Mouse (Mus musculus) CD4-positive, CD25-positive, alpha-beta regulatory T cell, adult 4 months (primary cell): ENCODE results near the gene Ccdc60. TPM values are rescaled to one million over a fixed set of nuclear protein-coding genes. Genes with fewer than 3 reads are reported as not detected.
"Not testable (repeated sequence)": the region's sequence is repeated elsewhere in the genome, so short reads cannot be mapped to it uniquely, and the experiment has no call there.

Experiments used
- ATAC-seq: one replicate; pipeline ENCODE4 v1.8.0; 2017
- polyA plus RNA-seq, 2 experiments: library from polyadenylated mRNA; unstranded; fragments of 100-300 nt; shearing (Covaris generic); gene quantifications; one replicate each; pipeline ENCODE4 v1.2.1; 2017

Ccdc60 gene
- polyA plus RNA-seq, 2 experiments from 2014 or later, result 0.11 TPM; not detected in 1

GRCm38 (mm10) chr5:116191596-116191995 is 97.2 kb downstream of the Ccdc60 start:
- no peak for ATAC-seq

DNA sequence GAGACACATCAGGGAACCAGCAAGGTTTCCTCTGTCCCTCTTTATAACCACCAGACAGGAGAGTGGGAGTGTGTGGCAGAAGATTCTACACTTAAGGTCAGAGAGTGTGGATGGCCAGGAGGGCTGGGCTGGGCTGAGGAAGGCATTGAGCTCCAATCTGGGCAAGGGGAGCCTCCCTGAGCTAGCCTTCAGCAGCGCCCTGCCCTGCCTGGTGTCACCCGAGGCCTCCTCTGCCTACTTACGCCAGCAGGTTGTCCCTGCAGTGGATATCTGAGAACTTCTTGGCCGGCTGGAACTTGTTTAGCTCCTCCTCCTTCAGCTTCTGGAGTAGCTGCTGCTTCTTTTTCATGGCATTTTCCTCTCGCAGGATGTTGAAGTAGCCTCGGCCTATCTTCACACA is 99.0 kb downstream of the Ccdc60 start:
- ATAC-seq, result no peak

DNA sequence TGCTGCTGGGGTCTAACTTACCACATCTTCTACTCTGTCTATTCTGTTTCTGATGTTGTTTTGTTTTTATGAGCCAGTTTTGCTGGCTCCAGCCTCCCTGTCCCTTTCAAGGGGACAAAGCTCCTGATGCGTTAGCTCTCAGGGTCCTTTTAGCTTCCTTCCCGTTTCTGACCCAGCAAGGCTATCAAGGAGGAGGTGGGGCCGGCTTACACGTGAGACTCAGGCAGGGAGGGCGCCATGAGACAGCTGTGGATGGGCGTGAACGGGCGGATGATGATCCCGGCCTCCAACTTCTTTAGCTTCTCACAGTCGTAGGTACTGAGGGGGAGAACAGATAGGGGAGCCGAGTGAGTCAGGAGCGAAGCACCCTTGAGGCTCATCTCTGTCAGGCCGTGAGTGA is 108.2 kb downstream of the Ccdc60 start:
- no peak for ATAC-seq

GRCm38 (mm10) chr5:116171721-116172120 is 117.1 kb downstream of the Ccdc60 start:
- ATAC-seq, result no peak

DNA sequence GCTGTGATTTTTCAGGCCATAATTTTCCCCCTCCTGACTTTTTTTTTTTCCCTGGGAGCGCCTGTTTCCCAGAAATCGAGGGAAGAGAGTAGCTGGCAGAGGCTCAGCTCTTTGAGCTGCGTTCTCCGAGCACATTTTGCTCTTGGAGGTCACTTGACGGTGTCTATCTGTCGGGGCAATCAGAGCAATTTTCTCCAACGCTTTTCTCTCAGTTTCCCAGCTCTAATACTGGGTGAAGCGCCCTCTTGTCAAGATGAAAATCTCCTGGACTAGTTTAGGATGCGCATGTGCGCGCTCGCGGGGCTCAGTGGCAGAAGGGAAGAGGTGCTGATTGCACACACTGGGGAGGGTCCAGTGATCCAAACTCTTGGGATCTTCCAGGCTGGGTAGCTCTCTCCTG is 121.8 kb downstream of the Ccdc60 start:
- ATAC-seq, result no peak

DNA sequence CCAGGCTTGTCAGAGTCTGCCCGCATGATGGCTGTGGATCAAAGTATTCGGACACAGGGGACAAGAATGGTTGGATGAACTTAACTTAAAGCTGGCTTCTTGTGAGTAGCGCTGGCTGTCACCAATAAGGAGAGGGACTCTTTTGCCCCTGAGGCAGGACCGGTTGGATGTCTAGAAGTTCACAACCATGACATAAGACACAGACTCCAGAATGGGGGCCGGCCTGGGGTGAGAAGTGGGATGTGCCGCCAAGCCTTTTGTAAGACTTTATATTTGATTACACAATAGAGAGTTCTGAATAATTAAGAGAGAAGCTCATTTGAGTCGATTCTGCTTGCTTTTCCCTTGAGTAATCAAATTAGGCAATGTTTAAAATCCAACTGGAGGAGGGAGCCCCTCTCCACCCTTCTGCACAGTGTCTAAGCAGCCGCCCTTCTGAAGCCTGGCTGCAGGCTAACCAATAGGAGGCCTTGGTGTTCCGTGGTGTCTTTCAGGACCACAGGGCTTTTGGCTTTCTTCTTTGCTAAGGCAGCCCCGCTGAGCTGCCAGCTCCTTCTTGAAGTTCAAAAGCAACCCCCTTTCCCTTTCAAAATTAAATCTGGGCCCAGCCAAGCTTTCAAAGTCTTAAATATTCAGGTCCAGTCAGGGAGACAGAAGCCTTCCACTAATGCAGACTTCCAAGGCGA is 123.4 kb downstream of the Ccdc60 start:
- no peak for ATAC-seq

DNA sequence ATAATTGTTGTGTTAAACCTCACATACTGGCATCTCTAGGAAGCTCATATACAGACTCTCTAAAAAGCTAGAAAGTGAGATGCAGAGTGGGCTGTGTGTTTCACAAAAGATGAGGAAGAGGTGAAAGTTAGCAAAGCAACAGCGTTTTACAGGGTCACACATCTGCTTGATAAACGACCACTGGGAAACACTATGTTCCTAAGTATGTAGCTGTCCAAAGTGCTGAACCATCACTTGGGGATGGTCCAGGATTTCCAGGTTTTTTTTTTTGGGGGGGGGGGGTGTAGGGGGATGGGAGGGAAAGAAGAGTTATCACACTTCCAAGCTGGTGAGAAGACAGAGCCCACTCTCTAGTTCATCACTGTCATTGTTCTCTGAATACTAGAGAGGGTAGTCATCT is 134.0 kb downstream of the Ccdc60 start:
- no peak for ATAC-seq

GRCm38 (mm10) chr5:116146446-116146845 is 142.3 kb downstream of the Ccdc60 start:
- ATAC-seq, result not testable (repeated sequence)

DNA sequence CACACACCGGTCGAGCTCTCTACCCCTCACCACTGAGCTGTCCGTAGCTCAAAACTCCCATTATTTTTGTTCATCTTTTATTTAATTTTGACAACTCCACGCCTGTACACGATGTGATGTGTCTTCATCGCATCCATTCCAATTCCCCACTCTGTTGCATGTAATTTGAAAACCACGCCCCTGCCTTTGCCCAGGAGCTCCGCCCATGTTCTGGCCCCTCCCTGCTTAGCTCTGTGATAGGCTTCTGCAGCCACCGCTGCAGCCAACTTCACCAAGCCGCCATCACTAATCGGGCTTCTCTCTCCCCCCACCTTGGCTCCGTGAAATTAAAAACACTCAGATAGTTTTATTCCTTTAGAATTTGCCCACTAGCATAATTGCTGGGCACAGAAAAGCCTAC is 144.1 kb downstream of the Ccdc60 start:
- no peak for ATAC-seq

GRCm38 (mm10) chr5:116140682-116141081 is 148.1 kb downstream of the Ccdc60 start:
- ATAC-seq, result no peak

DNA sequence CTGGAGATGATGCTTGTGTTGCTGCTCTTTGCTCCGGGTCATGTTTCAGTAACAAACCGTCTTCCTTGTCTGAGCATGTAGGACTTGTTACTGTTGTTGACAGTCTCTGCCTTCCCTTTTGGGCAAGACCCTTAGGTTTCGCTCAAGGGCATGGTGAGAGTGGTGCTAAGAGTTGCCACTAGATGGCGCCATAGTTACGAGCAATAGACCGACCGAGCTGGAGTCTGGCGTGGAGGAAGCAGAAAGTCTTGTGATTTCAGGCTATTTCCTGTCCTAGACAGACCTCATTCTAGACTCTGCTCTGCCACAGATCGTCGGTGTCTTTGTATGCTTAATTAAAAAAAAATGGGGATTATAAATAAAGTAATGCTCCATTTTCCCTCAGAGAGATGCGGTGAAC is 165.4 kb downstream of the Ccdc60 start:
- peak; percentile 57 for ATAC-seq

GRCm38 (mm10) chr5:116116567-116116966 is 172.2 kb downstream of the Ccdc60 start:
- peak; percentile 65 for ATAC-seq

GRCm38 (mm10) chr5:116116110-116116509 is 172.7 kb downstream of the Ccdc60 start:
- ATAC-seq, result no peak

DNA sequence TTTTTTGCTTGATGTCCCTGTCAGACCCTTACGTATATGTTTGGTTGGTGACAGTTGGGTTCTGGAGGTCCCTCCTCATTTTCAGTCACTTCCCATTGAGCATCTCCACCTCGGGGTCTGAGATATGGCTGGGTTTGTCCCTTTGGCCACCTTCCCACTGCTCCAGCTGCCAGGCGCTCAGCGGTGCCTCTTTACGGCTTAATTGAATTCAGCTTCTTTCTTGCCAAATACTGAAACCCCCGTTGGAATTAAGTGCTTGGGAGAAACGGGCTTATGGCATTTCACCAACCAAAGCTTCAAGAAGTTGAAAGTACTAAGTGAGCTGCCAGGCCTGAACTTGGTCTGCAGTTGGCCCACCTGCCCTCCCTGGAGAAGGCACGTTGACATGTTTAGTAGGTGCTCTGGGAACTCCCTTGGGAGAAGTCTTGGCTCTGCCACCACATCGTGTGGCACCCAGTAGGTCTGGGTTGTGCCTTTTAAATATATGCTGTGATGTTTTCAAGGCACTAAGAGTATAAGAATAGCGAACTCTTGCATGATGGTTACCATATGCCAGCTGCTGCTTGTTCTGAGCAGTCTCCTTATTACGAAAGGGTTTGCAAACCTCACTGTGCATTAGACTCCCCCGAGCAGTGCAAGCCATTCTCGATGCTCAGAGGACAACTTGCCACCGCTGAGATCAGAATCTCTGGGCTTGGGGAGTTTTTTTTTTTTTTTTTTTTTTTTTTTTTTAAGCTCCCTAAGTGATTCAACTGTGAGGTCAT is 173.5 kb downstream of the Ccdc60 start:
- no peak for ATAC-seq

- no peak for ATAC-seq
These were observed 180.1 kb downstream of the Ccdc60 start for GRCm38 (mm10) chr5:116108651-116109050.

GRCm38 (mm10) chr5:116084231-116084630 is 204.6 kb downstream of the Ccdc60 start:
- no peak for ATAC-seq

GRCm38 (mm10) chr5:116083081-116083480 is 205.7 kb downstream of the Ccdc60 start, which contains the start of gene Tmem233:
TSS of gene Tmem233 (minus strand) at chr5:116083244.
- ATAC-seq, result no peak

DNA sequence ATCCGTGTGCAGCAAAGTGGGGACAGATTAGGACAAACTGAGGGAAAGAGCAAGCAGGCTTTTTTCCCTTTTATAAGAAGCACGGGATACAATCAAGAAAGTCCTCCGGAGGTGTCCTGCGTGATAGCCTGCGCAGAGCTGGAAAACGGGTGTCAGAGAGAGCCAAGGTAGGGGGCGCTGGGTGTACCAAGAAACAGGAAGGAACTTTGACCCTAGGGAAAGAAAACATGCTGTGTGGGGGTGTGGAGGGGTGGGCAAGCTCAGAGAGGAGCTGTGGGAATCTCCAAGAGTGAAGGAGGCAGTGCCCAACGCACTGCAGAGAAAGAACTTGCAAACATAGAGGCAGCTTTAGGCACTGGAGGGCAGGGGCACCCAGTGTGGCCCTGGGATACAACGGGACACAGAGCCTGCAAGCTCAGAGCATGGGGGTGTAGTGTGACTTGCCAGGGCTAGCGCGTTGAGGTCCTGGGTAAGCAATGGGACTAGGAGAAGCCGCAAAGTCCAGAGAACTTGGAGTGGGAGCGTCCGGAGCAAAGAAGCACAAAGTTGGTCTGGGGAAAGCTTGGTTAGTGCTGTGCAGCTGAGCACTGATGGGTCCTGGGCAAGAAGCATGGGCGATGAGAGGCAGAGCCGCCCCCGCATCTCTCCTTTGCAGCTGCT is 206.4 kb downstream of the Ccdc60 start:
- no peak for ATAC-seq

DNA sequence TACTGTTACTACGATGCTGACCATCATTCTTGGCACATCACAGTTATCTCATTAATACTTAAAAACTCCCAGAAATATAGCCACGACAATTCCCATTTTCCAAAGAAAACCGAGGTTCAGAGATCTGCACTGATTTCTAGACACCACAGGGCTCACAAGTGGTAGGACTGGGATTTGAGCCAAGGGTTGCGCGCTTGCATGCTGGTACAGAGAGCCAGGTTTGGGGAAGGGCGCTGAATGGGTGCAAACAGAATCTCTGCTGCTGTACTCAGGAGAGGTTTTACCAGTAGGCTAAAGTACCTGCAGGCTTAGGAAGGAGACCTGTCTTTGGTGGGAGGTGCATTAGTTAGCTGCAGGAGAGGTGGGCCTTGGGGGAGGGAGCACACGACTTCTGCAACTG is 207.2 kb downstream of the Ccdc60 start:
- ATAC-seq, result no peak

DNA sequence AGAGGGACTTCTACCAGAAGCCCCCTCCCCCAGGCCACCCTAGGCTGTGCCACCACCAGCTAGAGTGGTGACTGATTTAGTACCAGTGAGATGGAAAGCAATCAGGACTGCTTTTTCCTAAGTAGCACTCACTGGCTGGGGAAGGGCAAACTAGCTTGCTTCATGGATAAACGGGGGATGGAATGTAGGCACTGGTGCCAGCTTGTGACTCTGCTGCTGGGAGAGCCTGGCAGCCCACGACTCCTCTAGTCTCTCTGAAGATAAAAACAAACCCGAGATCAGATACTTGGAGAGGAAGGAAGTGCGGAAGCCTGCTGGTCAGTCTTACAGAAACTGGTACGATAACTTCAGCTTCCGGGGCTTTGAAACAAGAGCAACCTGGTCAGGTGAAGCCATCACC is 208.0 kb downstream of the Ccdc60 start:
- ATAC-seq, result no peak
